Mouse (Mus musculus): ENCODE results near the gene Otoa. TPM values are rescaled to one million over a fixed set of nuclear protein-coding genes. Genes with fewer than 3 reads are reported as not detected.

The Otoa gene
- polyA plus RNA-seq, 1 experiment from 2014 or later = 0.06 TPM

DNA sequence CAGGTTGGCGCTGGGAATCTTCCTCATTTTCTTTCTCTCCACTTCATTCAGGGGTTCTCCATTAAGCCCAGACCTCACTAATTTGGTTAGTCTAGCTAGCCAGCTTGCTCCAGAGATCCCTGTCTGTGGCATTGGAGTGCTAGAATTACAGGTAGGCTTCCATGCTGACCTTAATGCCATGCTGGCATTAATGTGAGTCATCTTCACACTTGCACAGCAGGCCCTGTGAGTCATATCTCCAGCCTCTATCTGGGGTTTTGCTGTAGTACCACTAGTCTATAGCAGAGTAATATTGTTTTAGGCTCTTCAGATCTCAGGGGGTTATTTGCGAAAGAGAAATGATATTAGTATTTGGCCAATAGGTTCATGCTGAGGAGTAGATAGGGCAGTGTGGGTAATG lies 70.7 kb downstream of the Otoa start:
- Histone ChIP-seq H3K9me3 (ENCODE audit: control insufficient read depth, low read length) (no peaks in the 10 kb centered on the region), H3K36me3 (ENCODE audit: control insufficient read depth, insufficient read depth, low read length) (no peaks in the 10 kb centered on the region), H3K27ac (ENCODE audit: low read length) (no peak overlapping the region), H3K4me1 (ENCODE audit: control insufficient read depth, insufficient read depth, low read length) (no peaks in the 10 kb centered on the region), H3K4me2 (ENCODE audit: low read depth, low read length) (no peak overlapping the region), H3K4me3 (ENCODE audit: low read length) (no peak overlapping the region), H3K27me3 (replicated peaks; ENCODE audit: control insufficient read depth, insufficient read depth, low read length) (no peaks in the 10 kb centered on the region), H3K9ac (ENCODE audit: low read depth, low read length) (no peak overlapping the region)
- WGBS = 97% methylated on average over 2 of the region's 2 CpGs
- no peak for ATAC-seq

DNA sequence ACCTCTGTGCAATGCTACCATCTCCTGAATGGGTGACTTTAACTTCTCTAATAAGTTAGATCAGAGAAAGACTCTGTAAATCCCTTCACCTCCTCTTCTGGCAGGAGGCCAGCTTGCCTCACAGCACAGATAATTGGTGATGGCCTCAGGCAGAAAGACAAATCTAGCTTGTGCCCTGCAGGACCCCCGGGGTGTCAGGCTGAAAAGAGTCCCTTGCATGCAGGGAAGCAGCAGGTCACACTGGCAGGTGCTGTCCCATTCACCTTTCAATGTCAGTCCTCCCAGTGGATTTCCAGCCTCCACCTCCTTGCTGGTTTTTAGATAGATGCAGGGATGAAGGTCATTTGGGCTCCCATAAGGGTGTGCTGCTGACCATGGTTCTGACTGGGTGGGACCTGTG lies 84.2 kb downstream of the Otoa start:
- Histone ChIP-seq H3K36me3 (ENCODE audit: control insufficient read depth, insufficient read depth, low read length) (no peaks in the 10 kb centered on the region), H3K27ac (ENCODE audit: low read length) (no peak overlapping the region), H3K27me3 (replicated peaks; ENCODE audit: control insufficient read depth, insufficient read depth, low read length) (no peaks in the 10 kb centered on the region), H3K4me2 (ENCODE audit: low read depth, low read length) (no peak overlapping the region), H3K4me1 (ENCODE audit: control insufficient read depth, insufficient read depth, low read length) (no peaks in the 10 kb centered on the region), H3K9ac (ENCODE audit: low read depth, low read length) (no peak overlapping the region), H3K4me3 (ENCODE audit: low read length) (no peak overlapping the region), H3K9me3 (ENCODE audit: control insufficient read depth, low read length) (no peaks in the 10 kb centered on the region)
- no peak for ATAC-seq
- 59% methylated on average over 1 of the region's 1 CpGs for WGBS

DNA sequence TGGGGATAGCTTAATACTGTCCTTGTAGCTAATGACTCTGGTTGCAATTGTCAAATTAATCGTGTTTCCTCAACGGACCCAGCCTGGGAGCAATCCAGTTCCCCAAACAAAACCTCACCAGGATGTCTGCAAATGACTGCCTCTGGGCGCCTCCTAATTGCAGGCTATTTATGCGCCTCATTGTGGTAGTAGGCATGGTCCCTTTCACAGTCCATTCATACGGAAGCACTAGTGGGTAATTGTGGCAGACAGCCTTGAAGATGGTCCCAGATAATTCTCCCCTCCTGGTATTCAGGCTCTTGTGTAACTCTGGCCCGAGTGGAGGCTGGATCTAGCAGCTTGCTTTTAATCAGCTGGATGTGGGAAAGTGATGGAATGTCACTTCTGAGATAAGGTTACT lies 90.4 kb downstream of the Otoa start:
- WGBS = 7% methylated on average over 6 of the region's 6 CpGs

DNA sequence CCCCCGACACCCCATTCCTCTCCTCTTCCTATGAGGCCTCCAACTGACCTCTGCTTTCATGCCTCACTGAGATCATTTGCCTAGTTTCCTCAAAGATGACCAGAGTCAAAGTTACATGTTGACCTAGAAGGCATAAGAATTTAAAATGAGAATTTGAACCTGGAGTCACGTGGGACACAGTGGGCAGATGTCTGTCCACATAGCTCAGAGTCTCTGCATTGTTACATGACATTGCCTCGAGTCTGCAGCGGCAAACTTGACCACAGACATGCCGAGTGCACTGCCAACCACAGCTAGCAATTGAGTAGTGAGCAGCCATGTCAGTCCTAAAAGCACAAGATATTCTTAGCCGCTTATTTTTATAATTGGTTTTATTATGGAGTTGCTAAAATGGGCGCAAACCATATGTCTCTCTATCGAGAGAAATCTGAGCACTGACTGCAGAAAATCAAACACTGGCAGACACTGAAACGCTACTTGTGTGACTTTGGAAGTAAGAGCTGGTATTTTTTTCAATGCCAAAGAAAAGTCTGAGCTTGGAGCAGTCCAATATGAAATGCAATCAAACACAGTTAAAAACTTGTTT lies 105.8 kb downstream of the Otoa start:
- no peaks in the 10 kb centered on the region for H3K9me3 ChIP-seq (ENCODE audit: control insufficient read depth, low read length)
- H3K9ac ChIP-seq (ENCODE audit: low read depth, low read length) = no peak overlapping the region
- no peak overlapping the region for H3K27ac ChIP-seq (ENCODE audit: low read length)
- no peak overlapping the region for H3K4me2 ChIP-seq (ENCODE audit: low read depth, low read length)
- H3K4me3 ChIP-seq (ENCODE audit: low read length) = no peak overlapping the region
- no peaks in the 10 kb centered on the region for H3K4me1 ChIP-seq (ENCODE audit: control insufficient read depth, insufficient read depth, low read length)
- no peaks in the 10 kb centered on the region for H3K36me3 ChIP-seq (ENCODE audit: control insufficient read depth, insufficient read depth, low read length)
- 84% methylated on average over 9 of the region's 9 CpGs for WGBS
- no peaks in the 10 kb centered on the region for H3K27me3 ChIP-seq (replicated peaks; ENCODE audit: control insufficient read depth, insufficient read depth, low read length)
- no peak for ATAC-seq

More for the DNA sequence above, 90.4 kb downstream of the Otoa start:
- Histone ChIP-seq H3K27me3 (replicated peaks; ENCODE audit: control insufficient read depth, insufficient read depth, low read length) (no peaks in the 10 kb centered on the region), H3K36me3 (ENCODE audit: control insufficient read depth, insufficient read depth, low read length) (no peaks in the 10 kb centered on the region), H3K9ac (ENCODE audit: low read depth, low read length) (no peak overlapping the region), H3K9me3 (ENCODE audit: control insufficient read depth, low read length) (no peaks in the 10 kb centered on the region), H3K4me1 (ENCODE audit: control insufficient read depth, insufficient read depth, low read length) (no peaks in the 10 kb centered on the region), H3K4me2 (ENCODE audit: low read depth, low read length) (no peak overlapping the region), H3K27ac (ENCODE audit: low read length) (no peak overlapping the region), H3K4me3 (ENCODE audit: low read length) (no peak overlapping the region)
- no peak for ATAC-seq

DNA sequence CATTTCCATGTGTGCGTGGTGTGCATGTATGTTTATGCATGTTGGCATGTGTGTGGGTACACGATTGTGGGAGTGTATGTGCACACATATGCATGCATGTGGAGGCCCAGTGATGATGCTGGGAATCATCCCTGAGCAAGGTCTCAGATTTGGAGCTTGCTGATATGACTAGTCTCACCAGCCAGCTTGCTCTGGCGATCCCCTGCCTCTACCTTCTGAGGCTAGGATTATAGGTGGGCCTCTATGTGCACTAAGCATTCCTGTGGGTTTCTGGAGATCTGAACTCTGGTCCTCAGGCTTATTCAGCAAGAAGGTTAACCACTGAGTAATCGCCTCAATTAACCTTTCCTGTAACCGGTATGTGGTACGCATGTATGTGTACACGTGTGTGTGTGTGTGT lies 107.5 kb downstream of the Otoa start:
- Histone ChIP-seq H3K27ac (ENCODE audit: low read length) (no peak overlapping the region), H3K9ac (ENCODE audit: low read depth, low read length) (no peak overlapping the region), H3K27me3 (replicated peaks; ENCODE audit: control insufficient read depth, insufficient read depth, low read length) (no peaks in the 10 kb centered on the region), H3K9me3 (ENCODE audit: control insufficient read depth, low read length) (no peaks in the 10 kb centered on the region), H3K4me1 (ENCODE audit: control insufficient read depth, insufficient read depth, low read length) (no peaks in the 10 kb centered on the region), H3K4me3 (ENCODE audit: low read length) (no peak overlapping the region), H3K4me2 (ENCODE audit: low read depth, low read length) (no peak overlapping the region), H3K36me3 (ENCODE audit: control insufficient read depth, insufficient read depth, low read length) (no peaks in the 10 kb centered on the region)
- no peak for ATAC-seq
- WGBS = 92% methylated on average over 7 of the region's 7 CpGs

DNA sequence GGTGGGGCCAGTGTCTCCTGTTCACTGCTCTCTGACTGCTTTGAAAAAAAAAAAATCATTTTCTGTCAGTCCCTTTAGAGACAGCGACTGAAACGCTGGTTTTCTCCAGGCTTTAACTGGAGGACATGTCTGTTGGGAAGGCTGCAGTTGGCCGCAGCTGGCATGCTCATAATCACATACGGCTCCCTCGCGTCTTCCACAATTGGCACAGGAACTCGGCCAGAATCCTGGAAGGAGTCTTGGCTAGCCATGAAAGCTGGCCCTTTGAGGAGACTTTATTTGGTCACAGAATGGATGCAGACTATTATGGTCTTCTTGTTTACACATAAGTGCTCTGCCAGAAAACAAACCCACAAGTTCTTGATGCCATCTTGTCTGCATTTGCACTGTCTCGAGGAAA lies 117.5 kb downstream of the Otoa start:
- Histone ChIP-seq H3K4me2 (ENCODE audit: low read depth, low read length) (no peak overlapping the region), H3K9me3 (ENCODE audit: control insufficient read depth, low read length) (no peaks in the 10 kb centered on the region), H3K4me1 (ENCODE audit: control insufficient read depth, insufficient read depth, low read length) (no peaks in the 10 kb centered on the region), H3K36me3 (ENCODE audit: control insufficient read depth, insufficient read depth, low read length) (no peaks in the 10 kb centered on the region), H3K27me3 (replicated peaks; ENCODE audit: control insufficient read depth, insufficient read depth, low read length) (no peaks in the 10 kb centered on the region), H3K9ac (ENCODE audit: low read depth, low read length) (no peak overlapping the region), H3K27ac (ENCODE audit: low read length) (no peak overlapping the region), H3K4me3 (ENCODE audit: low read length) (no peak overlapping the region)
- ATAC-seq = no peak
- 74% methylated on average over 8 of the region's 8 CpGs for WGBS

DNA sequence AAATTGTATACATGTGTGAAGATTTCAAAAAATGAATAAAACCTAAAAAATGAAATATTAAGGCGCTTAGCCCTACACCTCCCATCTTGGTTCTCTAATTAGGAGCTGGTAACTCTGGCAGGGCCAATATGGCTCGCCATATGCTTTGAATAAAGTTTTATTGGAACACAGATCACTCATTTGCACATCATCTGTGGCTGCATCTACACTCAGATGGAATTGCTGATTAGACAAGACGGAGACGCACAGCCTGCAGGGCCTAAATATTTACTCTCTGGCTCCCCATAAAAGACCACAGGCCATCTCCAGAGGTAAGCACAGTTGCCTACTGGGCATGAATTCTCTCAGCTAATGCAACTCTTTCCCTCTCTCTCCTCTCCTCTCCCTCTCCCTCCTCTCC lies 130.4 kb downstream of the Otoa start:
- Histone ChIP-seq H3K9ac (ENCODE audit: low read depth, low read length) (no peak overlapping the region), H3K4me1 (ENCODE audit: control insufficient read depth, insufficient read depth, low read length) (no peaks in the 10 kb centered on the region)

More for the DNA sequence above, 130.4 kb downstream of the Otoa start:
- H3K36me3 ChIP-seq (ENCODE audit: control insufficient read depth, insufficient read depth, low read length) = no peaks in the 10 kb centered on the region
- no peak overlapping the region for H3K4me3 ChIP-seq (ENCODE audit: low read length)
- no peak for ATAC-seq
- no peaks in the 10 kb centered on the region for H3K9me3 ChIP-seq (ENCODE audit: control insufficient read depth, low read length)
- no peak overlapping the region for H3K27ac ChIP-seq (ENCODE audit: low read length)
- no peak overlapping the region for H3K4me2 ChIP-seq (ENCODE audit: low read depth, low read length)
- H3K27me3 ChIP-seq (replicated peaks; ENCODE audit: control insufficient read depth, insufficient read depth, low read length) = no peaks in the 10 kb centered on the region
- WGBS = 72% methylated on average over 4 of the region's 4 CpGs

Other genes starting within 250 kb of the Otoa start
- 54.1 and 59.6 TPM in 2 replicates for gene Eef2k, start 238.8 kb upstream of the Otoa start, polyA plus RNA-seq (2015; fragmentation: Nextera tagmentation; extraction: Ambion mirVana)
- 37.5 and 37.9 TPM in 2 replicates for gene Polr3e, start 163.9 kb upstream of the Otoa start, polyA plus RNA-seq (2015; fragmentation: Nextera tagmentation; extraction: Ambion mirVana)
- gene Cdr2, start 99.3 kb upstream of the Otoa start, polyA plus RNA-seq (2015; fragmentation: Nextera tagmentation; extraction: Ambion mirVana) = 15.7 and 19.8 TPM in 2 replicates
- 0.38 and 0.99 TPM in 2 replicates for gene Mfsd13b, start 99.1 kb upstream of the Otoa start, polyA plus RNA-seq (2015; fragmentation: Nextera tagmentation; extraction: Ambion mirVana)
- 121 and 123 TPM in 2 replicates for gene Mettl9, start 47.2 kb upstream of the Otoa start, polyA plus RNA-seq (2015; fragmentation: Nextera tagmentation; extraction: Ambion mirVana)
- 2.6 and 2.7 TPM in 2 replicates for gene Igsf6, start 7.1 kb upstream of the Otoa start, polyA plus RNA-seq (2015; fragmentation: Nextera tagmentation; extraction: Ambion mirVana)

All from intestine, embryonic 16.5 days (tissue).